Mouse (Mus musculus): ENCODE results near the gene Ankrd9.
A peak's percentile ranks its signal among the peaks of the same experiment; 100 is the strongest.

Gene Ankrd9

DNA sequence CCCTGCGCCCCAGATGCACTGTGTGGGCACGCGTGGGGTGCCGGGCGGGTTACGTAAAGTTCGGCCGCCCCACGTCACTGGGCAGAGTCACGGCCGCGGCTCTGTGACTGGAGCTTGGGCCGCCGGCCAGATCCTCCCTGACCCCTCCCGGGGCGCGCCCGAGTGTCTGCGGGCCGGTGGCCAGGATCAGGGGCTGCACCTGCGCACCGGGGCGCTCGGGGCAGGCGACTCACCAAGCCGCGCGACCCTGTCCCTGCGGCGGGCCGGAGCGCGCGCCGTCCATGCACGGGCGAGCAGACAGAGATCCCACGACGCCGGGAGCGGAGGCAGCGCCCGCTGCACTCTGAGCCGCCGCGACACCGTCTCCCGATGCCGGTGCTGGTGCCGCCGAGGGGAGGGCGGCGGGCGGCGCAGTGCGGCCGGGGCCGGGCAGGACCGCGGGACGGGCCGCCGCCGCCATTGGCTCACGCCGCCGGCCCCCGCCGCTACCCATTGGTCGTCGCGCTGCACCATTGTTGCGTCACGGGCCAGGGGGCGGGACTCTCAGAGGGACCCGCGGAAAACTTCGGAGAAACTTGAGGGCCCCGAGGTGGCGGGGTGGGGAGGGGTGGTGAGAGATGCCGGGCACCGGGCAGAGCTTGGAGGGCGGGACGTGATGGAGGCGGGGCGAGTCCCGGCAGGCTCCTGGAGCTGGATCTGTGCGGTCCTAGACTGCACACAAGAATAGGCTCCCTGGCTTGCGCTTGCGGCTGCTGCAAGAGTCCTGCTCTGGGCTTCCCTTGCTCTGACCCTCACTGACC lies at the start of gene Ankrd9:
TSS of gene Ankrd9 (minus strand) at position 434 of the 800 bp plus-strand sequence.
- DNase-seq (ENCODE audit: inconsistent age in 2 of 2, low spot score in 1 of 2): peak; percentile 99 to 100

DNA sequence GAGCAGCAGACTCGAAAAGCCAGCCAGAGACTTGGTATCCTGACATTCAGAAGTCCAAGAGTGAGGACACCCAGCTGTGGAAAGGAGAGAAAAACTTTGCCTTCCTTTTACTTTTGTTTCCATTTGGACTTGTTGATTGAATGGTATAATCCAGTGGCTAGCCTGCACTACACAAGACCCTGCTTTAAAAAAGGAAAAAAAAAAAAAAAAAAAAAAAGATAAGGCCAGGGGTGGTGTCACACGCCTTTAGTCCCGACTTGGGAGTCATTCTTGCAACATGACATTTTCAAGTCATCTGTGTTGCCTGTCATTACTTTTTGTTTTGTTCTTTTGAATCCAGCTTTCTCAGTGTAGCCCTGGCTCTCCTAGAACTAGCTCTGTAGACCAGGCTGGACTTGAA lies 42.7 kb upstream of the Ankrd9 start:
- DNase-seq (ENCODE audit: inconsistent age in 2 of 2, low spot score in 1 of 2): no peak

DNA sequence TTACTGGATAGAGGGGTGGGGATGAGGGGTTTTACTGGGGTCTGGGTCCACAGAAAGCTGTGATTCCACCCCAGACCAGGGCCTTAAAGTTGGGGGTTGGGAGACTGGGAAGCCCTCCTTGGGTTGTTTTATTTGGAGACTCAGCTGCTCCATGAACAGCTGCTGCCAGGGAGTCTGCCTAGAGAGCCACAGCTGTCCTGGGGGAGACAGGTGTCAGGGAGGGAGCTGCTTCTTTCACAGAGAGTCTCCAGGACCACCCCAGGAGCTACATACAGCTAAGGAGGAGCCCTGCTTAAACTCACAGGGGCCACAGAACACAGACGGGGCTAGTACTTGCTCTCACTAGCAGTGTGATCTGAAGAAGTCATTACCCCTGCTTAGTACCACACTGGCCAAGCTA lies 42.3 kb upstream of the Ankrd9 start:
- DNase-seq (ENCODE audit: inconsistent age in 2 of 2, low spot score in 1 of 2): no peak

DNA sequence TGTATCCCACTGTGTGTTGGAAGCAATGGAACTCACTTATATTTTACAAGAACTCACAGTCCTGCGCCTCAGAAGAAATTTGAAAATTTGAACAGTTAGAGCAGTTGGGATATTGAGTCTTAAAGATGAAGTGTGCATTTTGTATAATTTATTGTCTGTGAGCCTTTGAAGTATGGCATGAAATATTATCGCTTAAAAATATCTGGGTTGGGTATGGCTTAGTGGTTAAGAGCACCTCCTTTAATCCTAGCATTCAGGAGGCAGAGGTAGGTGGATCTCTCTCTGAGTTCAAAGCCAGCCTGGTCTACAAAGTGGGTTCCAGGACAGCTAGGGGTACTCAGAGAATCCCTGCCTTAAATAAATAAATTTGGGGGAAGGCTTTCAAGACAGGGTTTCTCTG lies 40.2 kb upstream of the Ankrd9 start:
- no peak for DNase-seq (ENCODE audit: inconsistent age in 2 of 2, low spot score in 1 of 2)

DNA sequence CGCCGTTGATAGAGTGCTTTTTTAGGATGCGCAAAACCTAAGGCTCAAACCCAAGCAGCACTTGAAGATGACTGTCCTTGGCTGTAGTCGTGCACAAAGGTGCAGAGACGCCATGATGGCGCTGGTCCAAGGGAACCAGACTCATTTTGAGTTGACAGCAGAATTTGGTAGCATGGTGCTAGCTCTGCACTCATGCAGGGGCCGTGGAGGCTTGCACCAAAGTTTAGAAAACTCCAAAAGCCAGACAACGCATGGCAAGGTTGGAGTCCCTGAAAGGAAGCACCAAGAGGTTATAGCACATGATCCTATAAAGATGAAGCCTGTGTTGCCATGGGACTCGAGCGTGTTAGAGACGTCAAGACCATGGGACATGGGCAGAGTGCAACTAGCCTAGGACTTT lies 39.2 kb upstream of the Ankrd9 start:
- DNase-seq (ENCODE audit: inconsistent age in 2 of 2, low spot score in 1 of 2): no peak

DNA sequence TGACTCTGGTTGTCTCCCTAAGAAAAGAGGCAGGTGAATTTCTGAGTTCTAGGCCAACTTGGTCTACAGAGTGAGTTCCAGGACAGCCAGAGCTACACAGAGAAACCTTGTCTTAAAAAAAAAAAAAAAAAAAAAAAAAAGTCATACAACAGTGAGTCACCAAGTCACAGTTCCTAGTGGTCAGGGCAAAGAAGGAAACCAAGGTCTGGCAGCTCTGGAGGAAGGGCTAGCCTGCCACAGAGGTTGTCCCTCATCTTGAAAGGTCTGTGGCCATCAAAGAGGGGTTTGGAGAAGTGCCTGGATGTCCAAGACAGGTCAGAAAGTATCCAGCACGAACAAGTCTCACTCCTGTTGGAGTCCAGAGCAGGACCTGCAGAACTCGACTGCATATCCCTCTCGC lies 38.0 kb upstream of the Ankrd9 start:
- peak; percentile 28 to 70 for DNase-seq (ENCODE audit: inconsistent age in 2 of 2, low spot score in 1 of 2)

GRCm38 (mm10) chr12:111009615-111010257 lies 30.9 kb upstream of the Ankrd9 start:
- no peak for DNase-seq (ENCODE audit: inconsistent age in 2 of 2, low spot score in 1 of 2)

DNA sequence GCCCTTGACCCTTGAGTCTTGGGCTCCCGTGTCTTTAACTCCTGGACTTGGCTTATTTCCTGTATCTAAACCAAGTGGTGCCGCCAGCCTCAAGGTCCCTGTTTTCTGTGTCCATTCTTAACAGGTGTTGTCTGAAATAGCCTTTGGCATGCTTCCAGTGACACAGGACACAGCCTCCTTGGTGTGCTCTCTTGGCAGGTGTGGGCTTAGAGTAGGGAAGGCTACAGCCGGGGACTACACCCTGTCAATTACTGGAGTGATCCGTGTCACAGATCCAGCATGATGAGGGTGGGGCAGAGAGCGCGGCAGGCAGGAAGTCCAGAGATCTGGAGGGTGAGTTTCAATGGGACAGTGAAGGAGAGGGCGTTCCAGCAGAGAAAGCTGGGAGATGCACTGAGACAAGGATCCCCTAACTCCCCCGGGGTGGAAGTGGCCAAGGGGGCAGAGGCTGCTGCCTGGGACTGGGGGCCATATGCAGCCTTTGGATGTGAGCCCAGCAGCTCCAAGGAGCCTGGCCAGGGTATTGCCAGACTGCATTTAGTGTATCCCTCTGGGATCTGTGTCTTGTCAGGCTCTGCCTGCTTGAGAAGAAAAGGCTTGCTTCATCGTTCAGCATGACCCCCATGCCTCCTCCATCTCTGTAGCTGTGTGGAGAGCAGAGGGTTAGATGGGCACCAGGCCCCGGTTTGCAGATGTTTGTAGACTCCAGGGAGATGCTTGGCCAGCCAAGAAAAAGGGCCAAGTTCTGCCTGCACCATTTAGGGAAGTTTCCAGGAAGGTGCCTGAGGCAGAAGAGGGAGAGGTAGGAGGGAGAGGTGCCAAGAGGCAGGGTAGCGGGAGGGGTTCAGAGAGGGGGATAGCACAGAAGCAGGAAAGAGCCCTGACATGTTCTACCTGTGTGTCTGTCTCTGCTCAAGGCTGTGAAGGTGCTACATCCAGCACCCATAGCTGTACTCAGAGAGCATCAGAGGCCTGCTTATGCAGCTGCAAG lies 30.0 kb upstream of the Ankrd9 start:
- DNase-seq (ENCODE audit: inconsistent age in 2 of 2, low spot score in 1 of 2): peak in 1 of 2 experiments; percentile 54

DNA sequence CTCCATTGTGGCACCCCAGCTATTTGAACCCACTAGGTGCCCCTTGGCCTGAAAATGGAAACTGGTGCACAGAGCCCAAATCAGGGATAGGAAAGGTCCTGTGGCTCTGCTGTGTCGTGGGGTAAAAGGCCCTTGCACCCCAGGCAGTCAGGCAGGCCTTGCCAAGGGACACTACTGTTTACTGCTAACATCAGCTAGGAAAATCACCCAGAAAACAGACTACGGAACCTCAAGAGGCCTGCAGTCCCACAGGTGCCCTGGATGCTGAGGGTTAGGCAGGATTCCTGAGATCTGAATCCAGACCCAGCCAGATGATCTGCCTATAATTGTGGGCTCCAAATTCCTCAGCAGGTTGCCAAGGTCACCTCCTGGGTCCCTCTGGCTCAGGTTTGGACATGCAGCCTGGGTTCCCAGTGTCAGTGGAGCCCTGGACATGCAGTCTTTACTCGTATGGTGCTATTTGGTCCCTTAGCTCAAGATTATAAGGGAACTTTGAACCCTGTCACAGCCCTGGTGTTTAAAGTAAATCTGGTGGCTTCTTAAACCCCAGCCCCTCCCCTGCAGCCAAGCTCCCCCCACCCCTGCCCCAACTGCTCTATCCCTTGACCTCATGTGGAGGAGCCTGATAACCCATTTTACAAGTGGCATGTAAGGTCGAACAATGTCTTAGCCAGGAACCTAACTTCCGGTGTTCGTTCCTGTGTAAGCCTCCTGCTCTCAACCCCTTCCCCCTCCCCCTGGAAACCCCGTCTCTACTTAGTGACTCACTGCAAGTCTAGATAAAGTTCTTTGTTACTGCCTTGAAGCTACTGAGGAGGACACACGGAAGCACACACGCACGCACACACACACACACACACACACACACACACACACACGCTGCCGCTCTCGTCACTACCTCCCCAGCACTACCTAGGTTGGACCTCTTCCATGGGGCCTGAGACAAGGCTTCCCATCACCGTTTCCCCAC lies 28.6 kb upstream of the Ankrd9 start:
- peak; percentile 62 to 88 for DNase-seq (ENCODE audit: inconsistent age in 2 of 2, low spot score in 1 of 2)

GRCm38 (mm10) chr12:111006339-111006738 lies 27.5 kb upstream of the Ankrd9 start:
- DNase-seq (ENCODE audit: inconsistent age in 2 of 2, low spot score in 1 of 2): no peak

DNA sequence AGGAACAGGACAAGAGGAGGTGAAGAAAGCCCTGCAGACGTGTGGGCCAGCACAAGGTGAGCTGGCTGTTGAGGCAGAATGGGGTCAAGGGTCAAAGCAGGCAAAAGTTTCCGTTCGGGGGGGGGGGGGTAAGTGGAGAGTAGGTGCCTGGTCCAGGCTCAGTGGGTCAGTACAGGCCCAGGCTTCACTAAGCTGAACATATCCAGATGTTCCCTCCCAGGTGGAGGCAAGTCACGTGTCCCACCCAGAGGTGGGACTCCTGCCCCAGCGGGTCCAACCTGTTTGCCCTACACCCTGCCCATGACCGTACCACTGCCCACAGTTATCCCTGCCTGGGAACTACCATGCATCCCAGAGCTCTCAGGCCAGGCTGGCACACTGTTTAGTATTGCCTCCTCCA lies 27.0 kb upstream of the Ankrd9 start:
- no peak for DNase-seq (ENCODE audit: inconsistent age in 2 of 2, low spot score in 1 of 2)

DNA sequence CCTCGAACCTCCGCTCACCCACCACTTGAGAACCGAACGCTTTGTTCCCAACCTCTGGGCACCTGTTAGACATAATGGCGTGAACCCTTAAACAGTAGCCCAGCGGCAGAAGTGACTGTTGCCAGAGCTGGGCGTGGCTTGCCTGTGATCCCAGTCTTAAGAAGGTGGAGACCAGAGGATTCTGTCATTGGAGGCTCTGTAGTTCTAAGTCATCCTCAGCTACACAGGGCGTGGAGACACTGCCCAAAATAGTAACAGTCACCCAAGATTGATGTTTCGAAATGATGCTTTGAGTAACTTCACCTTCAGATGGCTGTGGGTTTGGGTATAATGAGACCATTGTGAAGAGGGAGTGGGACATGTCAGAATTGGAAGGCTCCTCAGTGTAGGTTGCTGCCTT lies 25.3 kb upstream of the Ankrd9 start:
- DNase-seq (ENCODE audit: inconsistent age in 2 of 2, low spot score in 1 of 2): no peak

GRCm38 (mm10) chr12:111000956-111001355 lies 22.1 kb upstream of the Ankrd9 start:
- peak in 1 of 2 experiments; percentile 17 for DNase-seq (ENCODE audit: inconsistent age in 2 of 2, low spot score in 1 of 2)

GRCm38 (mm10) chr12:110999820-111000219 lies 21.0 kb upstream of the Ankrd9 start:
- DNase-seq (ENCODE audit: inconsistent age in 2 of 2, low spot score in 1 of 2): no peak

- no peak for DNase-seq (ENCODE audit: inconsistent age in 2 of 2, low spot score in 1 of 2)
These were observed 19.3 kb upstream of the Ankrd9 start for GRCm38 (mm10) chr12:110998092-110998491.

- no peak for DNase-seq (ENCODE audit: inconsistent age in 2 of 2, low spot score in 1 of 2)
These were observed 15.8 kb upstream of the Ankrd9 start for GRCm38 (mm10) chr12:110994666-110995065.

GRCm38 (mm10) chr12:110993226-110993625 lies 14.4 kb upstream of the Ankrd9 start:
- DNase-seq (ENCODE audit: inconsistent age in 2 of 2, low spot score in 1 of 2): no peak

- peak; percentile 32 to 51 for DNase-seq (ENCODE audit: inconsistent age in 2 of 2, low spot score in 1 of 2)
These were observed 13.9 kb upstream of the Ankrd9 start for GRCm38 (mm10) chr12:110992771-110993170.

DNA sequence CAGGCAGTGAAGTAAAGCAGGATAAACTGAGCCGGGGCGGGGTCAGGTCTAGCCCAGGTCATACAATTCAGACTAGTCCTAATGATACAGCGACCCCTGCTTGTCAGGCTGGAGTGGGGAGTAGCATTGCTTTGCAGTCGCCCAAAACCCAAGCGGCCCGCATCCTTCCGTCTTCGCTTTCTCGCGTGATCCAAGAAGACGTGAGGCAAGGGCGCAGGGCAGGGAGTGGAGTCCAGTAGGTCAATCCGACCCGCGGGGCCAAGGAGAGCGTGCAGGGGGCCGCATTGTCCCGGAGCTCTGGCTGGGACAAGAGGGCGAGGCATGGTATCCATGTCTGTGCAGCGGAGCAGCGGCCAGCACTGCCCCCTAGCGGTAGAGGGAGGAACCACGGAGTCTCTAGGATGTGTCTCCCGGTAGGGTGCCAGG lies 13.3 kb upstream of the Ankrd9 start:
- peak; percentile 93 to 99 for DNase-seq (ENCODE audit: inconsistent age in 2 of 2, low spot score in 1 of 2)
